Mouse (Mus musculus) MEL (cell line): Measurements from ENCODE around the gene Psap. TPM values are rescaled to one million over a fixed set of nuclear protein-coding genes. Genes with fewer than 3 reads are reported as not detected.

ENCODE experiments used
- DNase-seq: peaks from one replicate; pipeline ENCODE4 v3.0.0; 2011; ENCODE audit warnings: low read depth, low spot score
- H3K27ac ChIP-seq: 2 replicates; pipeline ENCODE4 v1.5.1; 2012; ENCODE audit warnings: low read depth, mild to moderate bottlenecking, control low read depth, low read length, moderate library complexity; ENCODE audit not compliant: control insufficient read depth
- H3K27me3 ChIP-seq, 2 experiments: fragments of 150-350 bp in 1 of 2; sonication (generic) in 1 of 2; 2 replicates each; pipeline ENCODE4 v1.6.1; 2012; ENCODE audit warnings: low read length in 2 of 2, mild to moderate bottlenecking in 2 of 2, improper control_type of control experiment in 1 of 2, moderate library complexity in 1 of 2; ENCODE audit not compliant: insufficient read depth in 2 of 2, control insufficient read depth in 1 of 2
- H3K36me3 ChIP-seq, 2 experiments: 2 replicates each; pipeline ENCODE4 v1.6.1; 2012 to 2014; ENCODE audit warnings: low read length in 2 of 2, improper control_type of control experiment in 1 of 2, inconsistent platforms in 1 of 2, mild to moderate bottlenecking in 1 of 2; ENCODE audit not compliant: insufficient read depth in 2 of 2, control insufficient read depth in 1 of 2
- H3K4me1 ChIP-seq, 2 experiments: fragments of 150-350 bp in 1 of 2; sonication (generic) in 1 of 2; 2 replicates each; pipeline ENCODE4 v1.6.1; 2012; ENCODE audit warnings: low read length in 2 of 2, improper control_type of control experiment in 1 of 2, mild to moderate bottlenecking in 1 of 2; ENCODE audit not compliant: insufficient read depth in 2 of 2, control insufficient read depth in 1 of 2
- H3K4me3 ChIP-seq, 2 experiments: fragments of 150-350 bp in 1 of 2; sonication (generic) in 1 of 2; 2 replicates each; pipeline ENCODE4 v1.5.1; 2012; ENCODE audit warnings: low read depth in 2 of 2, low read length in 2 of 2, mild to moderate bottlenecking in 2 of 2, moderate library complexity in 2 of 2, control low read depth in 1 of 2, improper control_type of control experiment in 1 of 2; ENCODE audit not compliant: control insufficient read depth in 1 of 2, insufficient read depth in 1 of 2
- H3K79me2 ChIP-seq: 2 replicates; pipeline ENCODE4 v1.6.1; 2012; ENCODE audit warnings: mild to moderate bottlenecking, low read length, moderate library complexity; ENCODE audit not compliant: control insufficient read depth, poor library complexity, insufficient read depth
- H3K9ac ChIP-seq: 2 replicates; pipeline ENCODE4 v1.6.1; 2012; ENCODE audit warnings: low read depth, mild to moderate bottlenecking, control low read depth, low read length, moderate library complexity; ENCODE audit not compliant: control insufficient read depth, poor library complexity, severe bottlenecking
- H3K9me3 ChIP-seq: fragments of 150-350 bp; sonication (generic); replicated peaks from 2 replicates; pipeline ENCODE4 v1.6.1; 2012; ENCODE audit warnings: mild to moderate bottlenecking, low read length, improper control_type of control experiment, moderate library complexity; ENCODE audit not compliant: insufficient read depth
- CHD1 ChIP-seq: IDR thresholded peaks from 2 replicates; pipeline ENCODE4 v1.6.1; 2012; ENCODE audit warnings: low read depth, mild to moderate bottlenecking, inconsistent platforms, low read length, improper control_type of control experiment
- CTCF ChIP-seq, 3 experiments: IDR thresholded peaks in 2 of 3; conservative IDR thresholded peaks in 1 of 3; 2 replicates each; pipeline ENCODE4 v1.5.1; 2011 to 2012; ENCODE audit warnings: low read length in 3 of 3, low read depth in 2 of 3, mild to moderate bottlenecking in 2 of 3, improper control_type of control experiment in 1 of 3, inconsistent platforms in 1 of 3, mixed read lengths in 1 of 3, moderate library complexity in 1 of 3; ENCODE audit not compliant: control insufficient read depth in 1 of 3, insufficient read depth in 1 of 3, poor library complexity in 1 of 3, severe bottlenecking in 1 of 3
- ELF1 ChIP-seq: IDR thresholded peaks from 2 replicates; pipeline ENCODE4 v1.6.1; 2014; ENCODE audit warnings: low read depth, mild to moderate bottlenecking, inconsistent platforms, low read length, improper control_type of control experiment, moderate library complexity
- JUND ChIP-seq: IDR thresholded peaks from 2 replicates; pipeline ENCODE4 v1.6.1; 2011; ENCODE audit warnings: low read depth, mild to moderate bottlenecking, improper control_type of control experiment, low read length
- MAX ChIP-seq: IDR thresholded peaks from 2 replicates; pipeline ENCODE4 v1.6.1; 2011; ENCODE audit warnings: low read length, improper control_type of control experiment
- MAZ ChIP-seq: IDR thresholded peaks from 2 replicates; pipeline ENCODE4 v1.6.1; 2012; ENCODE audit warnings: low read depth, mild to moderate bottlenecking, inconsistent platforms, low read length, improper control_type of control experiment
- MEF2A ChIP-seq: IDR thresholded peaks from 2 replicates; pipeline ENCODE4 v1.6.1; 2014; ENCODE audit warnings: low read depth, mild to moderate bottlenecking, inconsistent platforms, low read length, improper control_type of control experiment; ENCODE audit not compliant: poor library complexity, insufficient replicate concordance, severe bottlenecking; ENCODE audit errors: extremely low read depth
- MXI1 ChIP-seq: IDR thresholded peaks from 2 replicates; pipeline ENCODE4 v1.6.1; 2011; ENCODE audit warnings: mild to moderate bottlenecking, low read depth, low read length, improper control_type of control experiment
- MYC ChIP-seq: IDR thresholded peaks from 2 replicates; pipeline ENCODE4 v1.6.1; 2011; ENCODE audit warnings: low read depth, mild to moderate bottlenecking, low read length, improper control_type of control experiment, moderate library complexity
- NELFE ChIP-seq: IDR thresholded peaks from 2 replicates; pipeline ENCODE4 v1.6.1; 2011; ENCODE audit warnings: low read depth, low read length, improper control_type of control experiment
- POLR2A ChIP-seq, 2 experiments: IDR thresholded peaks; 2 replicates each; pipeline ENCODE4 v1.6.1; 2011 to 2012; ENCODE audit warnings: low read length in 2 of 2, mild to moderate bottlenecking in 2 of 2, control low read depth in 1 of 2, improper control_type of control experiment in 1 of 2, low read depth in 1 of 2, moderate library complexity in 1 of 2; ENCODE audit not compliant: control insufficient read depth in 1 of 2, insufficient read depth in 1 of 2, poor library complexity in 1 of 2
- POLR2AphosphoS2 ChIP-seq: IDR thresholded peaks from 2 replicates; pipeline ENCODE4 v1.6.1; 2011; ENCODE audit warnings: low read length, improper control_type of control experiment
- POLR2AphosphoS5 ChIP-seq: IDR thresholded peaks from 2 replicates; pipeline ENCODE4 v1.6.1; 2012; ENCODE audit warnings: low read depth, borderline replicate concordance, mild to moderate bottlenecking, inconsistent platforms, low read length, moderate library complexity, mixed read lengths
- RAD21 ChIP-seq: IDR thresholded peaks from 2 replicates; pipeline ENCODE4 v1.6.1; 2011; ENCODE audit warnings: mild to moderate bottlenecking, low read depth, low read length, improper control_type of control experiment
- RCOR1 ChIP-seq: IDR thresholded peaks from 2 replicates; pipeline ENCODE4 v1.6.1; 2012; ENCODE audit warnings: low read depth, mild to moderate bottlenecking, inconsistent platforms, low read length, improper control_type of control experiment
- SIN3A ChIP-seq: IDR thresholded peaks from 2 replicates; pipeline ENCODE4 v1.6.1; 2012; ENCODE audit warnings: low read length, improper control_type of control experiment, inconsistent platforms
- TBP ChIP-seq: IDR thresholded peaks from 2 replicates; pipeline ENCODE4 v1.8.0; 2011; ENCODE audit warnings: low read depth, low read length, improper control_type of control experiment
- TCF12 ChIP-seq: IDR thresholded peaks from 2 replicates; pipeline ENCODE4 v1.6.1; 2014; ENCODE audit warnings: low read depth, mild to moderate bottlenecking, inconsistent platforms, low read length, improper control_type of control experiment, moderate library complexity
- USF1 ChIP-seq: IDR thresholded peaks from 2 replicates; pipeline ENCODE4 v1.6.1; 2014; ENCODE audit warnings: low read depth, mild to moderate bottlenecking, inconsistent platforms, low read length, improper control_type of control experiment, moderate library complexity
- USF2 ChIP-seq, 2 experiments: IDR thresholded peaks; 2 replicates each; pipeline ENCODE4 v1.6.1; 2011 to 2012; ENCODE audit warnings: improper control_type of control experiment in 2 of 2, low read length in 2 of 2, borderline replicate concordance in 1 of 2, inconsistent platforms in 1 of 2, low read depth in 1 of 2, mild to moderate bottlenecking in 1 of 2; ENCODE audit not compliant: insufficient read depth in 1 of 2
- ZC3H11A ChIP-seq: IDR thresholded peaks from 2 replicates; pipeline ENCODE4 v1.6.1; 2012; ENCODE audit warnings: low read depth, mild to moderate bottlenecking, inconsistent platforms, low read length, improper control_type of control experiment
- ZKSCAN1 ChIP-seq: IDR thresholded peaks from 2 replicates; pipeline ENCODE4 v1.6.1; 2012; ENCODE audit warnings: low read depth, mild to moderate bottlenecking, inconsistent platforms, low read length, improper control_type of control experiment, moderate library complexity
- ZMIZ1 ChIP-seq: IDR thresholded peaks from 2 replicates; pipeline ENCODE4 v1.6.1; 2012; ENCODE audit warnings: low read depth, mild to moderate bottlenecking, inconsistent platforms, low read length, improper control_type of control experiment, moderate library complexity
- ZNF384 ChIP-seq: IDR thresholded peaks from 2 replicates; pipeline ENCODE4 v1.6.1; 2012; ENCODE audit warnings: low read depth, mild to moderate bottlenecking, inconsistent platforms, low read length, improper control_type of control experiment
- polyA plus RNA-seq, 2 experiments: library from polyadenylated mRNA; stranded (reverse) in 1 of 2; unstranded in 1 of 2; fragments of >175 nt in 1 of 2; fragments of >200 nt in 1 of 2; gene quantifications; 2 replicates each; pipeline versions ENCODE4 v1.2.1 to v1.2.4; 2012; ENCODE audit warnings: low replicate concordance in 2 of 2, low read depth in 1 of 2; ENCODE audit not compliant: insufficient read length in 2 of 2, insufficient read depth in 1 of 2, missing spikeins in 1 of 2
- total RNA-seq: library from RNA; depleted of rRNA; stranded (reverse); fragments of 300-350 nt; gene quantifications from 2 replicates; pipeline ENCODE4 v1.2.3, GENCODE M21; 2012

The Psap gene
- total and polyA plus RNA-seq, 3 experiments: 56.8 to 153 (median 106) TPM

- TF ChIP-seq ZKSCAN1 (no peak), MAZ (no peak), SIN3A (peak; percentile 34; the same call in 1 of the 2 replicates), MEF2A (no peak), POLR2AphosphoS2 (no peak), ZC3H11A (peak; percentile 75), POLR2AphosphoS5 (no peak), TBP (no peak), TCF12 (no peak), RAD21 (peak; percentile 71)
These were observed 32.4 kb upstream of the Psap start (continued) for GRCm38 (mm10) chr10:60245041-60245440.

DNA sequence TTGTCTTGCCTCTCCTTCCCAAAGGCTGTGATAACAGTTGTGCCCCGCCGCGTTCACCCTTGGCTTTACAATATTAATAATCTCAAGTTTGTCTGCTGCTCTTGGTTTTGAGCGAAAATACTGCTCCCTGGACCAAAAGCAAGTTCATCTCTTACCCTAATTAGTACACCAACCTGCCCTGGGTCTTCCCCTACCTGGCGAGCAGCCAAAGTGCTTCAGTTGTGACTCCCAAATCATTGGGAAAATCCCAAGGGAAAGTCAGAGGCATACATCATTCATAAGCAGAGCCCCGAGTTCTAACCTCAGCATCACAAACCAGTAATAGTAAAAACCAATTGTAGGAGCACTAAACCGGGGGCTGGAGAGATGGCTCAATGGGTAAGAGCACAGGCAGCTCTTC, 31.8 kb upstream of the Psap start:
- H3K9me3 ChIP-seq: no peaks in the 10 kb centered on the region
- no peaks in the 10 kb centered on the region for H3K36me3 ChIP-seq
- TF ChIP-seq TCF12: no peak
- TF ChIP-seq RCOR1: no peak
- no peak for TF ChIP-seq CHD1
- no peak for TF ChIP-seq ELF1
- no peak for TF ChIP-seq ZMIZ1
- TF ChIP-seq ZC3H11A: no peak
- TF ChIP-seq NELFE: no peak
- TF ChIP-seq TBP: no peak
- no peak for TF ChIP-seq USF1
- TF ChIP-seq USF2 (IDR thresholded peaks at IDR 0.05; ENCODE audit: borderline replicate concordance in 1 of 2, insufficient read depth in 1 of 2, low read depth in 1 of 2, low read length in 2 of 2): no peak
- TF ChIP-seq MAX: no peak
- TF ChIP-seq MYC: no peak
- no peak for TF ChIP-seq ZNF384
- TF ChIP-seq MAZ: no peak
- TF ChIP-seq POLR2A (IDR thresholded peaks at IDR 0.05; ENCODE audit: control insufficient read depth in 1 of 2, insufficient read depth in 1 of 2, low read depth in 1 of 2, low read length in 2 of 2, poor library complexity in 1 of 2): no peak
- no peak for TF ChIP-seq CTCF (IDR thresholded peaks at IDR 0.05 in 2 of 3, conservative IDR thresholded peaks at IDR 0.05 in 1 of 3; ENCODE audit: control insufficient read depth in 1 of 3, insufficient read depth in 1 of 3, low read depth in 2 of 3, low read length in 3 of 3, poor library complexity in 1 of 3, severe bottlenecking in 1 of 3)
- TF ChIP-seq JUND: no peak
- no peak for TF ChIP-seq POLR2AphosphoS5
- no peak for TF ChIP-seq MXI1
- TF ChIP-seq MEF2A: no peak
- TF ChIP-seq, all 39 proteins: peak for 0
- Histone ChIP-seq H3K79me2 (no peaks in the 10 kb centered on the region), H3K4me1 (no peaks in the 10 kb centered on the region; a peak in 1 of 4 replicates), H3K4me3 (no peak overlapping the region), H3K27ac (no peak overlapping the region), H3K9ac (no peak overlapping the region), H3K27me3 (no peaks in the 10 kb centered on the region)
- DNase-seq: no peak
